Mouse (Mus musculus) cortical plate, adult 2 months (tissue): ENCODE measurements around the gene Hoxa11.

Source experiments
- CTCF ChIP-seq: fragments of 200-500 bp; IDR thresholded peaks from 2 replicates; pipeline ENCODE4 v1.5.1; 2011; ENCODE audit warnings: mild to moderate bottlenecking, control low read depth, low read length; ENCODE audit not compliant: insufficient read depth; ENCODE audit errors: extremely low read depth
- POLR2A ChIP-seq: fragments of 200-500 bp; IDR thresholded peaks from 2 replicates; pipeline ENCODE4 v1.6.1; 2011; ENCODE audit warnings: mild to moderate bottlenecking, low read length, control low read depth; ENCODE audit not compliant: insufficient read depth; ENCODE audit errors: extremely low read depth

- TF ChIP-seq CTCF (no peak), POLR2A (no peak)
These were observed at the start of gene Hoxa11 for GRCm38 (mm10) chr6:52245757-52246142.
